Mouse (Mus musculus) kidney, postnatal 0 days (tissue): ENCODE data around the gene Asprv1. TPM values are rescaled to one million over a fixed set of nuclear protein-coding genes. Genes with fewer than 3 reads are reported as not detected.

Source experiments
- ATAC-seq: fragments of 200-750 bp; cut with Nextera tagmentation; replicated peaks from 2 replicates; pipeline ENCODE4 v1.8.0; 2017; ENCODE audit warnings: low read depth, moderate number of reproducible peaks, moderate TSS enrichment, moderate library complexity; ENCODE audit not compliant: low FRiP score
- DNase-seq: peaks from one replicate; pipeline ENCODE4 v3.0.0-alpha.2; 2016; ENCODE audit warnings: low spot score
- H3K27ac ChIP-seq: fragments of 300-500 bp; sonication (generic); 2 replicates; pipeline ENCODE4 v1.5.1; 2014; ENCODE audit warnings: mild to moderate bottlenecking
- H3K27me3 ChIP-seq: fragments of 300-500 bp; sonication (generic); 2 replicates; pipeline ENCODE4 v1.6.1; 2014; ENCODE audit warnings: low read length, mixed read lengths; ENCODE audit not compliant: insufficient read depth
- H3K36me3 ChIP-seq: fragments of 300-500 bp; sonication (generic); 2 replicates; pipeline ENCODE4 v1.6.1; 2014; ENCODE audit warnings: low read length, mixed read lengths; ENCODE audit not compliant: insufficient read depth
- H3K4me1 ChIP-seq: fragments of 300-500 bp; sonication (generic); replicated peaks from 2 replicates; pipeline ENCODE4 v1.6.1; 2014; ENCODE audit warnings: antibody characterized with exemption, low read length, mixed read lengths; ENCODE audit not compliant: insufficient read depth
- H3K4me2 ChIP-seq: fragments of 300-500 bp; sonication (generic); 2 replicates; pipeline ENCODE4 v1.6.1; 2014; ENCODE audit warnings: mild to moderate bottlenecking, low read length, moderate library complexity, mixed read lengths
- H3K4me3 ChIP-seq: fragments of 300-500 bp; sonication (generic); replicated peaks from 2 replicates; pipeline ENCODE4 v1.5.1; 2014; ENCODE audit warnings: low read depth, low read length
- H3K9ac ChIP-seq: fragments of 300-500 bp; sonication (generic); 2 replicates; pipeline ENCODE4 v1.6.1; 2014; ENCODE audit warnings: low read depth, low read length
- H3K9me3 ChIP-seq: fragments of 300-500 bp; sonication (generic); replicated peaks from 2 replicates; pipeline ENCODE4 v1.6.1; 2016; ENCODE audit warnings: low read length, inconsistent platforms, mixed read lengths
- CTCF ChIP-seq: IDR thresholded peaks from 2 replicates; pipeline ENCODE4 v1.5.1; 2016; ENCODE audit warnings: antibody characterized with exemption, low read depth, mild to moderate bottlenecking, moderate library complexity
- WGBS: fragments of 180-500 bp; shearing (Covaris S2); extraction: QIAGEN DNeasy Blood & Tissue Kit; methylation state at CpG from one replicate; pipeline ENCODE4 v1.1.7; 2014; 5-methylcytosine and 5-hydroxymethylcytosine counted together
- polyA plus RNA-seq: library from polyadenylated mRNA; unstranded; fragments of >200 nt; fragmentation: Nextera tagmentation; extraction: Ambion mirVana; gene quantifications from 2 replicates; pipeline ENCODE4 v1.2.1, GENCODE M21; 2015

Asprv1 gene
- polyA plus RNA-seq, 1 experiment from 2014 or later, result 1.8 TPM

- no peak; the same call in 1 of the 2 replicates for ATAC-seq
- Histone ChIP-seq H3K4me2 (no peak overlapping the region), H3K4me1 (no peaks in the 10 kb centered on the region), H3K9me3 (no peaks in the 10 kb centered on the region), H3K27me3 (no peaks in the 10 kb centered on the region), H3K36me3 (peaks cover 38% of the 10 kb centered on the region), H3K9ac (no peak overlapping the region), H3K27ac (no peak overlapping the region), H3K4me3 (no peak overlapping the region)
- DNase-seq, result peak; percentile 24
- WGBS, result 71% methylated on average over 9 of the region's 9 CpGs
- TF ChIP-seq CTCF, result peak; percentile 44; the same call in 1 of the 2 replicates
Observed at GRCm38 (mm10) chr6:86654270-86654916, 26.4 kb downstream of the Asprv1 start.

GRCm38 (mm10) chr6:86658501-86658900, 30.5 kb downstream of the Asprv1 start:
- Histone ChIP-seq H3K27ac (no peak overlapping the region), H3K36me3 (peaks cover 18% of the 10 kb centered on the region; the same call in 1 of the 2 replicates), H3K9me3 (no peaks in the 10 kb centered on the region), H3K4me3 (no peak overlapping the region), H3K4me2 (no peak overlapping the region), H3K9ac (no peak overlapping the region), H3K4me1 (no peaks in the 10 kb centered on the region), H3K27me3 (no peaks in the 10 kb centered on the region)
- ATAC-seq (no peak), DNase-seq (no peak)
- WGBS, result 87% methylated on average over 3 of the region's 3 CpGs
- no peak for TF ChIP-seq CTCF

GRCm38 (mm10) chr6:86660161-86660877, 32.4 kb downstream of the Asprv1 start:
- no peaks in the 10 kb centered on the region for H3K9me3 ChIP-seq
- ATAC-seq (no peak), DNase-seq (no peak)
- H3K4me1 ChIP-seq, result no peaks in the 10 kb centered on the region
- H3K4me2 ChIP-seq, result no peak overlapping the region
- 64% methylated on average over 9 of the region's 9 CpGs for WGBS
- no peak for TF ChIP-seq CTCF
- no peak overlapping the region for H3K4me3 ChIP-seq
- peaks cover 18% of the 10 kb centered on the region; the same call in 1 of the 2 replicates for H3K36me3 ChIP-seq
- H3K27me3 ChIP-seq, result no peaks in the 10 kb centered on the region
- no peak overlapping the region for H3K27ac ChIP-seq
- H3K9ac ChIP-seq, result no peak overlapping the region

GRCm38 (mm10) chr6:86665076-86665475, 37.1 kb downstream of the Asprv1 start:
- peaks cover 11% of the 10 kb centered on the region; the same call in 1 of the 2 replicates for H3K4me1 ChIP-seq
- H3K9me3 ChIP-seq, result no peaks in the 10 kb centered on the region
- H3K4me2 ChIP-seq, result no peak overlapping the region
- no peak for TF ChIP-seq CTCF
- H3K36me3 ChIP-seq, result peaks cover 12% of the 10 kb centered on the region
- H3K9ac ChIP-seq, result no peak overlapping the region
- no peak for ATAC-seq
- no peak overlapping the region for H3K27ac ChIP-seq
- no peak overlapping the region for H3K4me3 ChIP-seq
- no peak for DNase-seq
- H3K27me3 ChIP-seq, result no peaks in the 10 kb centered on the region
- WGBS, result 80% methylated on average over 5 of the region's 5 CpGs

GRCm38 (mm10) chr6:86665560-86666307, 37.8 kb downstream of the Asprv1 start:
- Histone ChIP-seq H3K9me3 (no peaks in the 10 kb centered on the region), H3K4me1 (peaks cover 11% of the 10 kb centered on the region; the same call in 1 of the 2 replicates), H3K27ac (no peak overlapping the region), H3K27me3 (no peaks in the 10 kb centered on the region), H3K36me3 (peaks cover 12% of the 10 kb centered on the region), H3K9ac (no peak overlapping the region), H3K4me2 (peak overlapping the region; percentile 7; the same call in 1 of the 2 replicates), H3K4me3 (no peak overlapping the region)
- 57% methylated on average over 17 of the region's 17 CpGs for WGBS
- ATAC-seq (no peak), DNase-seq (no peak)
- no peak for TF ChIP-seq CTCF

- no peak overlapping the region for H3K27ac ChIP-seq
- H3K36me3 ChIP-seq, result peaks cover 16% of the 10 kb centered on the region
- H3K9ac ChIP-seq, result no peak overlapping the region
- TF ChIP-seq CTCF, result no peak
- 88% methylated on average over 10 of the region's 10 CpGs for WGBS
- no peaks in the 10 kb centered on the region for H3K9me3 ChIP-seq
- ATAC-seq, result no peak
- no peaks in the 10 kb centered on the region for H3K27me3 ChIP-seq
- no peak for DNase-seq
- H3K4me3 ChIP-seq, result no peak overlapping the region
- peaks cover 11% of the 10 kb centered on the region; the same call in 1 of the 2 replicates for H3K4me1 ChIP-seq
- H3K4me2 ChIP-seq, result no peak overlapping the region
Observed at GRCm38 (mm10) chr6:86667061-86667460, 39.1 kb downstream of the Asprv1 start.
